Mouse (Mus musculus): Measurements from ENCODE around the gene Stk32c.

Gene Stk32c

GRCm38 (mm10) chr7:139228447-139229171 lies 15.5 kb upstream of the Stk32c start:
- no peak for DNase-seq

GRCm38 (mm10) chr7:139226416-139226815 lies 13.3 kb upstream of the Stk32c start:
- DNase-seq, result no peak

GRCm38 (mm10) chr7:139224725-139225124 lies 11.6 kb upstream of the Stk32c start:
- DNase-seq, result no peak

- no peak for DNase-seq
These were observed 11.0 kb upstream of the Stk32c start for GRCm38 (mm10) chr7:139224070-139224469.

GRCm38 (mm10) chr7:139222341-139222740 lies 9.2 kb upstream of the Stk32c start:
- no peak for DNase-seq

GRCm38 (mm10) chr7:139221856-139222255 lies 8.7 kb upstream of the Stk32c start:
- no peak for DNase-seq

- DNase-seq, result no peak
These were observed 8.0 kb upstream of the Stk32c start for GRCm38 (mm10) chr7:139221072-139221471.

- DNase-seq, result no peak
These were observed 7.2 kb upstream of the Stk32c start for GRCm38 (mm10) chr7:139220303-139220702.

GRCm38 (mm10) chr7:139219486-139219885 lies 6.4 kb upstream of the Stk32c start:
- peak; percentile 36 to 55 for DNase-seq

- peak; percentile 24 to 58 for DNase-seq
These were observed 5.7 kb upstream of the Stk32c start for GRCm38 (mm10) chr7:139218641-139219415.

GRCm38 (mm10) chr7:139217046-139217445 lies 3.9 kb upstream of the Stk32c start:
- DNase-seq, result no peak

- no peak for DNase-seq
These were observed 3.4 kb upstream of the Stk32c start for GRCm38 (mm10) chr7:139216464-139216863.

GRCm38 (mm10) chr7:139215946-139216345 lies 2.8 kb upstream of the Stk32c start:
- no peak for DNase-seq

GRCm38 (mm10) chr7:139215516-139215915 lies 2.4 kb upstream of the Stk32c start:
- no peak for DNase-seq

- no peak for DNase-seq
These were observed 1.7 kb upstream of the Stk32c start for GRCm38 (mm10) chr7:139214596-139215340.

GRCm38 (mm10) chr7:139214160-139214559 lies 1.1 kb upstream of the Stk32c start:
- no peak for DNase-seq

- DNase-seq, result no peak
These were observed 644 bp upstream of the Stk32c start for GRCm38 (mm10) chr7:139213751-139214150.

- DNase-seq, result no peak
These were observed 1.3 kb downstream of the Stk32c start for GRCm38 (mm10) chr7:139211761-139212160.

GRCm38 (mm10) chr7:139208773-139209095 lies 4.4 kb downstream of the Stk32c start:
- DNase-seq, result no peak

- peak; percentile 54 to 70 for DNase-seq
These were observed 4.9 kb downstream of the Stk32c start for GRCm38 (mm10) chr7:139208023-139208772.

GRCm38 (mm10) chr7:139201209-139201608 lies 11.9 kb downstream of the Stk32c start:
- DNase-seq, result no peak

- DNase-seq, result peak; percentile 78 to 85
These were observed 13.0 kb downstream of the Stk32c start for GRCm38 (mm10) chr7:139200108-139200507.

- DNase-seq, result no peak
These were observed 16.1 kb downstream of the Stk32c start for GRCm38 (mm10) chr7:139197022-139197421.

Measured in cerebellum, postnatal 25 days (tissue).